Mouse (Mus musculus) liver, postnatal 0 days (tissue): Measurements from ENCODE around the gene Magt1. TPM values are rescaled to one million over a fixed set of nuclear protein-coding genes. Genes with fewer than 3 reads are reported as not detected.
A peak's percentile ranks its signal among the peaks of the same experiment; 100 is the strongest.

Source experiments
- ATAC-seq: fragments of 200-750 bp; cut with Nextera tagmentation; 2 replicates; pipeline ENCODE4 v1.8.0; 2017; ENCODE audit warnings: mild to moderate bottlenecking, moderate library complexity
- DNase-seq: peaks from one replicate; pipeline ENCODE4 v3.0.0-alpha.2; 2016
- H3K27ac ChIP-seq: fragments of 300-500 bp; sonication (generic); 2 replicates; pipeline ENCODE4 v1.5.1; 2014; ENCODE audit warnings: antibody characterized with exemption, moderate library complexity, mild to moderate bottlenecking, low read depth
- H3K27me3 ChIP-seq: fragments of 300-500 bp; sonication (generic); 2 replicates; pipeline ENCODE4 v1.6.1; 2014; ENCODE audit warnings: low read length, control low read depth, mixed read lengths; ENCODE audit not compliant: insufficient read depth
- H3K36me3 ChIP-seq: fragments of 300-500 bp; sonication (generic); replicated peaks from 2 replicates; pipeline ENCODE4 v1.6.1; 2014; ENCODE audit warnings: mild to moderate bottlenecking, control low read depth, low read length, moderate library complexity, mixed read lengths; ENCODE audit not compliant: insufficient read depth
- H3K4me1 ChIP-seq: fragments of 300-500 bp; sonication (generic); 2 replicates; pipeline ENCODE4 v1.6.1; 2014; ENCODE audit warnings: antibody characterized with exemption, mild to moderate bottlenecking, control low read depth; ENCODE audit not compliant: insufficient read depth
- H3K4me2 ChIP-seq: fragments of 300-500 bp; sonication (generic); 2 replicates; pipeline ENCODE4 v1.6.1; 2014; ENCODE audit warnings: low read depth, mild to moderate bottlenecking, low read length, moderate library complexity, mixed read lengths
- H3K4me3 ChIP-seq: fragments of 300-500 bp; sonication (generic); 2 replicates; pipeline ENCODE4 v1.5.1; 2014; ENCODE audit warnings: low read depth, low read length
- H3K9ac ChIP-seq: fragments of 300-500 bp; sonication (generic); replicated peaks from 2 replicates; pipeline ENCODE4 v1.6.1; 2014; ENCODE audit warnings: mild to moderate bottlenecking, moderate library complexity
- H3K9me3 ChIP-seq: fragments of 300-500 bp; sonication (generic); 2 replicates; pipeline ENCODE4 v1.6.1; 2016; ENCODE audit warnings: mild to moderate bottlenecking, control low read depth, low read length, mixed read lengths
- CTCF ChIP-seq: sonication (generic); IDR thresholded peaks from 2 replicates; pipeline ENCODE4 v1.5.1; 2016; ENCODE audit warnings: antibody characterized with exemption, low read depth
- EP300 ChIP-seq: IDR thresholded peaks from 2 replicates; pipeline ENCODE4 v1.6.1; 2016; ENCODE audit warnings: antibody characterized with exemption, low read depth, mild to moderate bottlenecking
- WGBS: fragments of 180-500 bp; shearing (Covaris S2); extraction: QIAGEN DNeasy Blood & Tissue Kit; methylation state at CpG from one replicate; pipeline ENCODE4 v1.1.7; 2014; ENCODE audit not compliant: insufficient replicate concordance; 5-methylcytosine and 5-hydroxymethylcytosine counted together
- polyA plus RNA-seq: library from polyadenylated mRNA; unstranded; fragments of >200 nt; fragmentation: Nextera tagmentation; extraction: Ambion mirVana; gene quantifications from 2 replicates; pipeline ENCODE4 v1.2.1, GENCODE M21; 2015

The Magt1 gene
- polyA plus RNA-seq, 1 experiment from 2014 or later = 22.3 TPM

- no peaks in the 10 kb centered on the region for H3K36me3 ChIP-seq
- H3K27ac ChIP-seq = peak overlapping the region; percentile 92; the same call in 1 of the 2 replicates
- H3K4me1 ChIP-seq = no peaks in the 10 kb centered on the region; the same call in 1 of the 2 replicates
- H3K4me2 ChIP-seq = peak overlapping the region; percentile 71
- no peaks in the 10 kb centered on the region for H3K9me3 ChIP-seq
- WGBS = 34% methylated on average over 8 of the region's 8 CpGs
- no peak overlapping the region for H3K9ac ChIP-seq
- H3K4me3 ChIP-seq = peak overlapping the region; percentile 77
- no peak for DNase-seq
- no peak for ATAC-seq
- TF ChIP-seq CTCF (no peak), EP300 (no peak)
- H3K27me3 ChIP-seq = no peaks in the 10 kb centered on the region
These were observed 82.1 kb downstream of the Magt1 start for GRCm38 (mm10) chrX:105929478-105930038.

- H3K27me3 ChIP-seq = no peaks in the 10 kb centered on the region
- 20% methylated on average over 42 of the region's 42 CpGs for WGBS
- H3K9ac ChIP-seq = peak within 1 kb of the TSS; percentile 89
- H3K4me2 ChIP-seq = peak within 1 kb of the TSS; percentile 71
- H3K4me3 ChIP-seq = peak within 1 kb of the TSS; percentile 77
- no peaks in the 10 kb centered on the region for H3K36me3 ChIP-seq
- H3K4me1 ChIP-seq = no peaks in the 10 kb centered on the region; the same call in 1 of the 2 replicates
- H3K27ac ChIP-seq = peak within 1 kb of the TSS; percentile 92
- ATAC-seq (peak; percentile 91), DNase-seq (peak; percentile 72)
- TF ChIP-seq EP300 (no peak), CTCF (no peak)
- no peaks in the 10 kb centered on the region for H3K9me3 ChIP-seq
These were observed 82.7 kb downstream of the Magt1 start, which contains the start of gene Atrx for GRCm38 (mm10) chrX:105928861-105929477. Atrx (minus strand) TSS chrX:105929403.

- Histone ChIP-seq H3K4me2 (peak overlapping the region; percentile 71), H3K9me3 (no peaks in the 10 kb centered on the region), H3K4me3 (peak overlapping the region; percentile 77), H3K27me3 (no peaks in the 10 kb centered on the region), H3K27ac (peak overlapping the region; percentile 92), H3K36me3 (no peaks in the 10 kb centered on the region), H3K9ac (peak overlapping the region; percentile 89), H3K4me1 (no peaks in the 10 kb centered on the region; the same call in 1 of the 2 replicates)
- peak; percentile 46 for DNase-seq
- WGBS = 22% methylated on average over 45 of the region's 69 CpGs
- peak; percentile 56 for ATAC-seq
- TF ChIP-seq EP300 (no peak), CTCF (no peak)
These were observed 83.5 kb downstream of the Magt1 start for GRCm38 (mm10) chrX:105927941-105928860.

- TF ChIP-seq EP300 (no peak), CTCF (no peak)
- 46% methylated on average over 12 of the region's 12 CpGs for WGBS
- H3K4me3 ChIP-seq = no peak overlapping the region
These were observed 85.5 kb downstream of the Magt1 start for GRCm38 (mm10) chrX:105926121-105926735.

GRCm38 (mm10) chrX:105924326-105925070 is 87.2 kb downstream of the Magt1 start:
- ATAC-seq (no peak), DNase-seq (no peak)
- Histone ChIP-seq H3K4me1 (no peaks in the 10 kb centered on the region; the same call in 1 of the 2 replicates), H3K27ac (no peak overlapping the region), H3K4me3 (no peak overlapping the region), H3K9ac (no peak overlapping the region), H3K9me3 (no peaks in the 10 kb centered on the region), H3K27me3 (no peaks in the 10 kb centered on the region), H3K4me2 (no peak overlapping the region), H3K36me3 (no peaks in the 10 kb centered on the region)
- no peak for TF ChIP-seq EP300
- no peak for TF ChIP-seq CTCF
- WGBS = 77% methylated on average over 5 of the region's 5 CpGs

More at GRCm38 (mm10) chrX:105926121-105926735, 85.5 kb downstream of the Magt1 start:
- ATAC-seq = no peak
- no peak overlapping the region; the same call in 1 of the 2 replicates for H3K27ac ChIP-seq
- no peaks in the 10 kb centered on the region for H3K9me3 ChIP-seq
- no peaks in the 10 kb centered on the region; the same call in 1 of the 2 replicates for H3K4me1 ChIP-seq
- H3K9ac ChIP-seq = no peak overlapping the region
- H3K4me2 ChIP-seq = peak overlapping the region; percentile 51
- no peak for DNase-seq
- H3K27me3 ChIP-seq = no peaks in the 10 kb centered on the region
- H3K36me3 ChIP-seq = no peaks in the 10 kb centered on the region
